Mouse (Mus musculus) spleen, postnatal 10 days (tissue): Measurements from ENCODE around the gene Map3k14.

Experiments
- DNase-seq, 2 experiments: peaks; one replicate each; pipeline ENCODE4 v3.0.0; 2021 to 2022; ENCODE audit warnings: low spot score in 2 of 2

Map3k14 gene

GRCm38 (mm10) chr11:103272888-103273287 lies 5.6 kb upstream of the Map3k14 start:
- no peak for DNase-seq

DNA sequence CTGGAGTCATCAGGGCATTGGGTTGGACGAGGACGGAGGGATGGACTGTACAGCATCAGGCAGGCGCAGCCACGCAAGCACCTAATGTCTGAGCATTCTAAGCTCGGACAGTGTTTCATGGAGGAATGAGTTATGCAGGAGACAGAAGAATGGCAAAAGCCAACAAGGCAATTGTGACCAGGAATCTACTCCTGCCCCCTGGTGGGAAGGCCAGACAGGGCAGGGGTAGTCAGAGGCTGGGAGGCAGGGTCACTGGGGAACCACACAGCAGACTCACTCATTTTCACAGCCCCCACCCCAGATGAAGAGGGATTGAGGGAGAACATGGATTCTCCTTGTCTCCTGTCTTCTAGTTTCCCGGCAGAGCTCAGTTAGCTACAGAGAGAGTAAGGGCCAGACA lies 4.7 kb upstream of the Map3k14 start:
- DNase-seq, result peak in 1 of 2 experiments; percentile 74

DNA sequence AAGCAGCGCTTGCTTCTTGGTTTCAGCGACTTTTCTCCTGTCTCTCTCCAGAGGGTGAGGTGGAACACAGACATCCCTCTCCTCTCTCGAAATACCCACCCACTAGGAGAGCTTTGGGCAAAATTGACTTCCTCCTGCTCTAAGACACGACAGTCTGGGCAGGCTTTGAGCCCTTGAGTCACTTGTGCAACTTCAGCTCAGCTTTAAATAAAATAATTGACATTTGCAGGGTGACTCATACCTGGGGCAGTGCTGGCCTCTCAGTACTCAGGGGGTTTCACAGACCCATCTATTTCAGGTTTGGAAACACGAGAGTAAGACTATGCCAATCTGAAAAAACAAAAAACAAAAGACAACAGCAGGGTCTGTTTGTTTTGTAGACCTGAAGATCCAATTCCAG lies 2.2 kb upstream of the Map3k14 start:
- DNase-seq, result no peak

DNA sequence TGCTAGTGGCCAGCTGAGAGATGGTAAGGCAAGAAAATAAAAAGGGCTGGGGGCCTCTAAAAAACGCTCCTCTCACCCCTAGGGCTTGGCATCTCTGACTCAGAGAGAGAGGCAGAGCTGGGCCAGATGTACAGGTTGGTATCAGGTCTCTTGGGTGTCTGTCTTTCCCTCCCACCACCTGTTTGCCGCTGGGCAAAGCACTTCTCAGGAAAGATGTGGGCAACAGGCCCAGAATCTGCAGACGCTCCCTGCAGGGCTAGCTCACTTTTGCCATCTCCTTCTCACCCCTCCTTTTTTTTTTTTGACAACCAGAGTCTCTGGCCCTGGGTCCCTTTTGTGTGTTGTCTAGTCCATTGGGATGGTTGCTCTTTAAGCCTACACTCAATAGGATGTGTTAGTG lies 1.6 kb upstream of the Map3k14 start:
- no peak for DNase-seq

DNA sequence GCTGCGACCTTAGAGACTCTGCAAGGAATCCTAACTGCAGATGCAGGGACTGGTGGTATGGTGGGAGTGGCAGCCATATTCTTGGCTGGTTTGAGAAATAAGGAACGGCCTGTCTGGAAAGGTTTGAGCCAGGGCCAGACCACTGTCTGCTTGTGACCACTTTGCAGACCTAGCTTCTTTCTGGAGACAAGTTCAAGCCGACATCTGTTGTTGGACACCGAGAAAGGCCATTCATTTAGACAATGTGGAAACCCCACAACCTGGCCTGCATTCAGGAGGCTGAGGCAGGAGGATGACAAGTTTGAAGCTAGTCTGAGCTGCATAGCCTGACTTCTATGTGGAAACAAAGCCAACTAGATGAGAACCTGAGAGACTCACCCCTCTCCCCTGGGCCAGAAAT lies 1.1 kb upstream of the Map3k14 start:
- DNase-seq, result no peak

DNA sequence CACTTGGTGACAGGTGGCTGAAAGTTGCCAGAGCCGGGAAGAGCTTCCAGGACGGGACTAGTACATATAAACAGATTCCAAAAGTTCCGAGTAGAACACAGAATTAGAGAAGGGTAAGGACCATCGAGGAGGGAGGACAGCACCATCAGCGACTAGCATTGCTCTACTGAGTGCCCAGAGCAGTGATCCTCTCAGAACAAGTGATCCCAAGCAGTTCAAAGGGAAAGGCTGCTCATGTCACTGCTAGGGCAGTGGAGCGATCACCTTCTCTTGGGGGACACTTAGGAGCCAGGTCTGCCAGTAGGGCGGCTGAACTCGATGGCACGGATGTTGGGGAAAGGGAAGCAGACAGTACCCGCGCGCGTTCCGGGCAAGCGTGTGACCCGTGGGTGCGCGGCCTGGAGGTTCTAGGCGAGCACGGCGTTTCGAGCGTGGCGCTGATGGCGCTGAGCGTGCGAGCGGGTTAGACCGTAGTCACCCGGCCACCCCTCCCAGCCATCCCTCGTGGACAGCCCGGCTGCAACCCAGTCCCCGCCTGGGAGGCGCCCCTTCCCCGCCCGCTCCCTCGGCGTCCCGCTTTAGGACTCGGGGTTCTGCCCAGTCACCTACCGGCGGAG lies 435 bp downstream of the Map3k14 start:
- DNase-seq, result no peak

DNA sequence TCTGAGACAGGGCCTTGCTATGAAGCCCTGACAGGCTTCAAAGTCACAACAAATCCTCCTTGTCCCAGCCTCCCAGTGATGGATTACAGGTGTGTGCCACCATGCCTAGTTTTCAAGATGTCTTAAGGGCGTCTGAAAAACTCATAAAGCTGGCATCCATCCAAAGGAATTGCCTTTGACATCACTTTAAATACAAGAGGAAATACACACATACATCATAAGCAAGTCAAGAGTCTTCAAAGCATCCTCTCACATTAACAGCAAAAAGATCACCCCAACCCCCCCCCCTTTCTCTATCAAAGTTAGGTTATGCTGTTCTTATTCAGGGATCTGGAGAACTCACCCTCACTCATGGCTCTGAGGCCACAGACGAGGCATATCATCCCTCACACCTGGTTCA lies 1.4 kb downstream of the Map3k14 start:
- DNase-seq, result no peak

DNA sequence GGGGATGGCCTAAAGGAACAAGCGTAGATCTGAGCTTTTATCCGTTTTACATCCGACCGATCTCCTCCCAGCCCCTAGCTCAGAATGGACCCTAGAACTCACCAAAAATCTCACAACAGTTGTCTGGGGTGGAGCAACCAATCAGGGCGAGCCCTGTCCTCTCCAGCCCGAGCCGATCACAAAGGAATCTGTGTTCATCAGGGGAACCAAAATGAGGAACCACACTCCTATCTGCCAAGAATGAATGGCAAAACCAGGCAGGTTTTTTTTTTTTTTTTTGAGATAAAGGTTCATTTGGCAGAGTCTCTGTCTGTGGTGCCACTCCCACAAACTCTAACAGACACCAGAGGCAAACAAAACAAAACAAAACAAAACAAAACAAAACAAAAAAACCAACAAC lies 2.1 kb downstream of the Map3k14 start:
- DNase-seq, result no peak

- peak in 1 of 2 experiments; percentile 37 for DNase-seq
These were observed 2.8 kb downstream of the Map3k14 start for GRCm38 (mm10) chr11:103264427-103265005.

DNA sequence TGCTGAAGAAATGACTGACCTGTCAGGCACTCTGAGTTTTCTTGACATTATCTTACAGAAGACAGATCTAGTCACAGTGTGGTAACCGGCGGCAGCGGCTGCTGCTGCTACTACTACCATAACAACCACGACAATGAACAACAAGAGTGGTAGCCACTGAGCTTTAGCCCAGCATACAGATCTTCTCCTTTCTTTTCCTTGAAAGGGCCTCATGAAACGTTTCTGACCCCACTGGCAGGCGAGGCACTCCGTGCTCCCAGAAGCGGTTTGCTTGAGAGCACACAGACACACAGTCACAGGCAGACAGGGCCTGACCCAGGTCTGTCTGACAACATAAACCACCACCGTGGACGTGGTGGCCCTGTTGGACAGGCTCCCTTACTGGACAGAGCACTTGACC lies 3.7 kb downstream of the Map3k14 start:
- DNase-seq, result no peak

DNA sequence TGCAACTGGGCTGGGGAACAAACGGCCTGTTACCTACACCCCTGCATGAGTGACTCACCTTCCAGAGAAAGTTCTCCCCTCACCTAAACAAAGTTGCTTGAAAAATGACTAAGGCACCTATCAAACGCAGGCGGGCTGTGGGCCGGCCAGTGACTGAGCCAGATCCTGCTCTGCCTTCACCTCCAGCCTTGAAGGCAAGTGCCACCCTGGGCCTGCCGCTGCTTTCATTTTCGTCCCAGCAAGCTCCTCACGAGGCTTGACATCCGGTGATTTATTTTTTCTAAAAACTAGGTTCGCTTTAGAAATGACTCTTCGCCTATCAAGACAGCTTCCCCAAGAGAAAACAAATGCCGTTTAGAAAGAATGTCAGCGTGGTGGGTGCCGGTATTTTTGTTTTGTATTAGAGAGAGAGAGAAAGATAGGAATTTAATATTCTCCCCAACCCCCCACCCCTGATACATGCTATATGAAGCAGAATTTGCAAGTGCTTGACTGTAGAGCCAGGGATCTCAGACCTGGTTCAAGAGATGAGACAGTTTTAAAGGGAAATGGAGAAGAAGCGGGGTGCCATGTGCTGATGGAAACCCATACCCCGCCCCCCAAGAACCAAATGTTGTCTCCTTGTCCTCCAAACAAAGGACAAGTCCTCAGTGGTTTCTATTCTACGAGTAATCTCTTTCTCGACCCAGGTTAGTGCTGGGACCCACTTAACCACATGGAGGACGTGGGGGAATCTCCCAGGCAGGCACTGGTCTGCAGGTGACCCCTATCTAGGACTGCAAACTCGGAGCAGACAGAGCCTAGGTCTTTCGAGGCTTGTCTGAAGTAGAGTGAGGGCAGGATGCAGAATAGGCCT lies 4.6 kb downstream of the Map3k14 start:
- peak; percentile 36 to 70 for DNase-seq

DNA sequence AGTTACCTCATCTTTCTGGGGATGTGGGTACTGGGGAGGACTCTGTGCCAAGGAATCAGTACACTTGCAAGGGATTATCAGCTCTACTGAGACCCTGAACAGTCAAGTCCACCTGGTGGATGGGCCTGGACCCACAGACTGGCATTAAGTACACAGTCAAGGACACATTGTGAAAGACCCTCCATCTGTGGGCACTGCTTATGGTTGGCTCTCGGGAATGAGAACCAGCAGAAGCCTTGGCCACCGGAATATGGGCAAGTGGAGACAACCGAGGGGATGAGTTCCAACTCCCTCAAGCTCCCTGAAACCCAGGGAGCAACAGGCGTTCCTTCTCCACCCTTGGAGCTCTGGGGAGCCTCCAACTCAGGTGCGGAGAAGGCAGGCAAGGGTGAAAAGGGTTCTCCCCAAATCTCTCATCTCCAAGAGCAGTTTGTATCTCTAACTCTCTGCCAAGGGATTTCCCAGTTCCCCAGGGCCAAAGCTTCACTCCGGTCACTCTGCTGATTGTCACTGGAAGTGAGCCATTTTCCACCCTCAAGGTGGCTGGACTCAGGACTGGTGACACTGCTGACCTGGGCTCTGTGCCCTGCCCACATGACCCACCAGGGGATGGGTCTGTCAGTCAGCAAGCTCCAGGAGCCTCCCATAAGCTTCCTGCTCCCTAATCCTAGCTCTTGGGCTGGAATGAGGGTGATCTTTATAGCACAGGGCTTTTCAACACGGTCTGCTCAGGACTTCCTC lies 5.4 kb downstream of the Map3k14 start:
- DNase-seq, result no peak

- no peak for DNase-seq
These were observed 6.6 kb downstream of the Map3k14 start for GRCm38 (mm10) chr11:103260515-103261192.

GRCm38 (mm10) chr11:103260034-103260433 lies 7.2 kb downstream of the Map3k14 start:
- DNase-seq, result no peak

- no peak for DNase-seq
These were observed 9.3 kb downstream of the Map3k14 start for GRCm38 (mm10) chr11:103257938-103258481.

- no peak for DNase-seq
These were observed 13.7 kb downstream of the Map3k14 start for GRCm38 (mm10) chr11:103253605-103254004.

GRCm38 (mm10) chr11:103252380-103252779 lies 14.9 kb downstream of the Map3k14 start:
- no peak for DNase-seq

- no peak for DNase-seq
These were observed 16.9 kb downstream of the Map3k14 start for GRCm38 (mm10) chr11:103250324-103250723.

DNA sequence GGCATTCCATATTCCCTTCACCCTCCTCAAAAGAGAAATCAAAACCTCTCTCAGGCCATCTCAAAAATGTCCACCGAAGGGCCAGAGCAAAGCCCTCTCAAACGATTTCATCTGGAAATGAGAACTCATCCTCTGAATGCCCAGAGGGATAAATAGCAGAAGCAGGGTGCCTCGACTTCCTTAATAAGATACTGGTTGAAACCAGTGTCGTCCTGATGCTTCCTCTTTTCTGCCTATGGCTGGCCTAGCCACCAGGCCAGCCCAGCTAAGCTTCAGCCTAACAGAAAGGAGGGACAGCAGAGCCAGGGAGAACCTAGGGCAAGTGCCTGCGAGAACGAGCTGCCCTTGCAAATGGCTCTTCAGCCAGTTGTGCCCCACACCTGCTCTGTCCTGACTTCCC lies 17.8 kb downstream of the Map3k14 start:
- peak in 1 of 2 experiments; percentile 43 for DNase-seq

DNA sequence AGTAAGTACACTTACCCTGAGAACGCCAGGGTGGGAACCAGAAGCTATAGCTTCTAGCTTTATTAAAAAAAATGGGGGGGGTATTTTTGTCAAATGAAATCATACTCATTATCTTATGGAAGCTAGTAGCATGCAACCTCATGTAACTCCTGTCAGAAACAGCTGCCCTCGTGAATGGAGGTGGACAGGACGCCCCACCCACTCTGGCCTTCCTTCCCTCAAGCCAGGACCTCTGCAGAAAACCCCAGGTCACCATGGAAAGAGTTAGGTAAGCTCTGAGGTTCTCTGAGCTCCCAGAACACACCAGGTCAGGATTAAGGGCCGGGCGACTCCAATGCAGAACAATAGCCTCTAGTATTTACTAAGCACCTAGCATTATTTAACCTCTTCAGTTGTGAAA lies 18.4 kb downstream of the Map3k14 start:
- no peak for DNase-seq

- peak in 1 of 2 experiments; percentile 56 for DNase-seq
These were observed 19.6 kb downstream of the Map3k14 start for GRCm38 (mm10) chr11:103247504-103248177.
